Mouse (Mus musculus) embryo, embryonic 9.5 days (tissue): ENCODE measurements around the gene Fanci.

Experiments
- DNase-seq: peaks from one replicate; pipeline ENCODE4 v3.0.0-alpha.2; 2017; ENCODE audit errors: extremely low spot score

The Fanci gene

GRCm38 (mm10) chr7:79464776-79465420 is 73.2 kb downstream of the Fanci start:
- peak; percentile 32 for DNase-seq

GRCm38 (mm10) chr7:79465461-79466044 is 73.8 kb downstream of the Fanci start:
- DNase-seq, result peak; percentile 70

- DNase-seq, result peak; percentile 100
These were observed 74.5 kb downstream of the Fanci start, which contains the start of gene Polg for GRCm38 (mm10) chr7:79466053-79466901. TSS of gene Polg (minus strand) at chr7:79466362.

- DNase-seq, result peak; percentile 39
These were observed 76.2 kb downstream of the Fanci start for GRCm38 (mm10) chr7:79467951-79468350.

- peak; percentile 26 for DNase-seq
These were observed 77.3 kb downstream of the Fanci start for GRCm38 (mm10) chr7:79468994-79469393.

DNA sequence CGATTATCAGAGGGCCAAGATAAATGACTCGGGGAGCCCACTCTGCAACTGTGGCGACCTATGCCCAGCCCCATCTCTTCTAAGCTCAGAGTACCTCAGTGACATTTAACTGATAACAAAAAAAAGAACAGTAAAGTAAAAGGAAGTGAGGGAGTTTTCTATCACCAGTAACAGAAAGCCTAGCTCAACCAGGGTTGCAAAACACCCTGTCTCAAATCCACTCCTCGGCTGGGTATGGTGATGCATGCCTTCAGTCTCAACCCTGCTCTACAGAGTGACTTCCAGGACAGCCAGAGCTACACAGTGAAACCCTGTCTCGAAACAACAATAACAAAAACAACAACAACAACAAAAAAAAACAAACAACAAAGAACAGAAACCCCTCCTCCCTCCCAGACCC is 78.0 kb downstream of the Fanci start:
- no peak for DNase-seq

- no peak for DNase-seq
These were observed 79.0 kb downstream of the Fanci start for GRCm38 (mm10) chr7:79470718-79471117.

DNA sequence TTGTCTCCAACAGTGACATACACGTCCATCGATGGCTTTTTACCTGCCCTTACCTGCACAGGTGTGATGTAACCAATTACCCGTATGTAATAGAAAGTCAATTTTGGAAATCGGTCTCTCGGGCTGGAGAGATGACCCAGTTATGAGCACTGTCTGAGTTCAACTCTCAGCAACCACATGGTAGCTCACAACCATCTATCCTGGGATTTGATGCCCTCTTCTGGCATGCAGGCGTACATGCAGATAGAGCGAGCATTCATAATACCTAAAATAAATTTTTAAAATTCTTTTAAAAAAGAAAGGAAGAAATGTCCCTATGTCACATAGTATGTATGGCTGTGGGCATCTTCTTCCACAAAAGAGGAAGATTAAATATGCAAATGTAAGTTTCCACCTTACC is 79.7 kb downstream of the Fanci start:
- DNase-seq, result no peak

DNA sequence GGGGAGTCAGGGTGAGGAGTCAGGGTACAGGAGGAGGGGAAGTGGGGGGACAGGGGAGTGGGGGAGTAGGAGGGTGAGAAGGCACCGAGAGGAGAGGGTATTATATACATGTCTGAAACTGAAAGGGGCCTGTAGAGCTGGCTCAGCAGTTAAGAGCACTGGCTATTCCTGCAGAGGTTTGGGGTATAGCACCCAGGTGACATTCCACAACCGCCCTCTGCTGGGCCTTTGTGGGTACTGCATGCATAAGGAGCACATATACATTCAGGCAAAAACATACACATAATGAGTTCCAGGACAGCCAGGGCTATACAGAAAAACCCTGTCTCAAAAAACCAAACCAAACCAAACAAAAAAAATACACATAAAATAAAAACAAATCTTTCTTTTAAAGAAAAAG is 81.1 kb downstream of the Fanci start:
- no peak for DNase-seq

DNA sequence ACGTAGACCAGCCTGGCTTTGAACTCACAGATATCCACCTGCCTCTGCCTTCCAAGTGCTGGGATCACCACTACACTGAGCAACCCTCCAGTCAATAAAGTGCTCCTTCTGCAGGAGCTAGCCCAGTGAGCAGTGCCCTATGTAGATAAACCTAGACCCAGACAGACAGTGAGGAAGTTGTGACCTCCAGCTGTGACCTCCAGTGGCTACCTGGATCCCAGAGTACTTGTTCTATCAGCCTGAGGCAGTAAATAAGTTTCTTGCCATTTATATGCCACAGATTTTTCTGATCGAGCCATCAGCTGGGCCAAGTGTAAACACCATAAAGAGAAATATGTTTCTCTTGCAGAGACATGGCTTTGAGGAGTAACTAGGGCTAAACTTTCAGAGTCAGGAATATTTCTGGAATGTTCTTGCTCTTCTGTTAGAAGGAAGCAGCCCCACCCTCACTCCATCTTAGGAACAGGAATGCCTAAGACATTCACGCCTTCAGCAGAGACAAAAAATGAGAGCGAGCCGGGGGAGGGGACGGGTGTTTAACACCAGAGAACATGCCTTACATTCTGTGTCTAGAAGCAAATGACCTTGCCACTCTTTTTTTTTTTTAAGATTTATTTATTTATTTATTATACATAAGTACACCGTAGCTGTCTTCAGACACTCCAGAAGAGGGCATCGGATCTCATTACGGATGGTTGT is 81.9 kb downstream of the Fanci start:
- DNase-seq, result no peak

DNA sequence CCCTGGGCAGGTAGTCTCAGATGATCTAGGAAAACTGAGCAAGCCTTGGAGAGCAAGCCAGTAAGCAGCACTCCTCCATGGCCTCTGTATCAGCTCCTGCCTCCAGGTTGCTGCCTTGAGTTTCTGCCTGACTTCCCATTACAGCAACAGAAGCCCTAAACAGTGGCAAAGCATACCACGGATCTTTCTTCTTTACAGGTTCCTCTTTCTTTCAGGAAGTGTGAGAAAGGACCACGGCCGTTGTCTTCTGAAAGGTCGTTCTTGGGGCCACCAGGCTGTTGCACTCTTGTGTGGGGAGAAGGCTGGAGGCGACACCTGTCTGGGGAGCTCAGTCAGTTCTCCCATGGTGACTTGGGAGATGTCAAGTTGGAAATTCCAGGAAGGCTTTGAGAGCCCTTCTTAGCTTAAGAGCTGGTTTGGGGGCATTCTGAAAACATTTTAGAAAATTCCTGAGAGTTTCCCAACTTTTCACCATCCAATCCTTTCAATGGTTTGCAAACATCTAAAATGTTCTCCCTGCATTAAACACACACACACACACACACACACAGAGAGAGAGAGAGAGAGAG is 83.2 kb downstream of the Fanci start:
- DNase-seq, result no peak

GRCm38 (mm10) chr7:79486528-79486927 is 94.8 kb downstream of the Fanci start:
- no peak for DNase-seq

GRCm38 (mm10) chr7:79493915-79494314 is 102.2 kb downstream of the Fanci start:
- DNase-seq, result no peak

DNA sequence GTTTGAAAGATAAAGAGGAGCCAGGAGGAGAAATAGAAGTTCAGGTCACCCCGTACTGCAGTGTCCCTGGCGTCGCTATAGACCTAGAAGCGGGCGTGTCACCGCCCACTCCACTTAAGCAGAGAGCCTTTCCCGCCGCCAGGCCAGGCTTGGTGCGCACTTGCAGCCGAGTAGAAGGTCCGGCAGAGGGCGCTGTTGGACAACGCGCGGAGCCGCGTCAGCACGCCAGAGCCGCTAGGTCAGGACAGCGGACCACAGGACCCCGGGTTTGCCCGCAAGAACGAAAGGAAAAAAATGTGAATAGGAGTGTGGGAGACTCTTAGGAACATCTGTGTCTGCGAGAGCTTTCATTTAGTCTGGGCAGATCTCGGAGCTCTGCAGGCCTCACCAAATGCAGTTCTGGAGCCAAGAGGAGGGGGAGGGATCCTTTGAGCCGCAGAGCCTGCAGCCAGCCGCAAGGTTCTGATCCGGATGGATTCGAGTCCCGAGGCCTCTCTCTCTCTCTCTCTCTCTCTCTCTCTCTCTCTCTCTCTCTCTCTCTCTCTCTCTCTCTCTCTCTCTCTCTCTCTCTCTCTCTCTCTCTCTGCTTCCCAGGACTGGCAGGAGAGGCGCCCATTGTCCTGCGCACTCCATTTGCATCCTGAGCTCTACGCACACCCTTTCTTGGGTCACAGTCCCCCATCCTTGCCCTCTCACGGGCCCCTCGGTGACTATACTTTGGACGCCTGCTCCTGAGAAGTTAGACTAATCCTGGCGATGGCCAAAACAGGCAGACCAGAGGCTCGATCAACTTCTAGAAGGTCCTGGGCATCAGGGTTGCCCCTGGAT is 104.5 kb downstream of the Fanci start:
- peak; percentile 86 for DNase-seq

DNA sequence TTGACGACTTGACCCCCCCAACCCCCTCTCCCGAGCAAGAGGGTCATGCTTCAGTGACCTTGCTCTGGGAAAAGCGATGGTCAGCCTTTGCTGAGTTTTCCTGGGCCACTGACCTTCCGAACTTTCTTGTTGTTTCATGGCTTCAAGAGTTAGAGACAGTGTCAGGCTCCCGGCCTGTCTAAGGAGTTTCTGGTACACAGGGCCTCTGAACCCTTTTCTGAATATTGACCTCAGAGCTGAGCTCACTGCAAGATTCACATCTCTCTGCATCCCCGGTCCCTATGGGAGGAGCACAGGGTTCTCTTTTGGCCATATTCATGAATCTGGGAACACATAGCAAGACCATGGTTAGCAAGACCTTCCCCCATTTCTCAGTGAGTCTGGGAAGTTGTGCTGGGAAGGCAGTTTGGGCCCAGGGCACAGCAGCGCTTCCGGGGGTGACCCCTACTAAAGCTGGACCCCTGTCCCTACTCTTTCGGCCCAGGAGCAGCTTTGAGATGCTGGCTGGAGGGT is 105.1 kb downstream of the Fanci start:
- DNase-seq, result no peak

DNA sequence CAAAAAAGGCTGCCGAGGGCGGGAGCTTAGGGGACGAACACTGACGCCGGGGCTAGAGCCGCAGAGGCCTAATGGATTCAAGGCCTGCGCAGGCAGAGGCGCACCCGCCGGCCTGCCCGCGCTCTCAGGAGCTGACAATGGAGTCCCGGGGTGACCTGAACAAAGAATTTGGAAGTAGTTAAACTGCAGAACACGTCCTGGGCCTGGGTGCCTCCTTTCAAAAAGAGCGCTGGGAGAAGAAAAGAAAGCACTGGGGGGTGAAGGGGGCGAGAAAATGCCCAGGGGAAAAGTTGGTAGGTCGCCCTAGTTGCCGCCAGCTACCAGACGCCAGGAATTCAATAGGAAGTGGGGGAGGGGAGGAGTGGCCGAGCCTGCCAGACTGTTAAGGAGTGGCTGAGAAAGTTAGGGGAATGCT is 106.0 kb downstream of the Fanci start:
- DNase-seq, result no peak

GRCm38 (mm10) chr7:79498356-79498755 is 106.6 kb downstream of the Fanci start:
- no peak for DNase-seq

DNA sequence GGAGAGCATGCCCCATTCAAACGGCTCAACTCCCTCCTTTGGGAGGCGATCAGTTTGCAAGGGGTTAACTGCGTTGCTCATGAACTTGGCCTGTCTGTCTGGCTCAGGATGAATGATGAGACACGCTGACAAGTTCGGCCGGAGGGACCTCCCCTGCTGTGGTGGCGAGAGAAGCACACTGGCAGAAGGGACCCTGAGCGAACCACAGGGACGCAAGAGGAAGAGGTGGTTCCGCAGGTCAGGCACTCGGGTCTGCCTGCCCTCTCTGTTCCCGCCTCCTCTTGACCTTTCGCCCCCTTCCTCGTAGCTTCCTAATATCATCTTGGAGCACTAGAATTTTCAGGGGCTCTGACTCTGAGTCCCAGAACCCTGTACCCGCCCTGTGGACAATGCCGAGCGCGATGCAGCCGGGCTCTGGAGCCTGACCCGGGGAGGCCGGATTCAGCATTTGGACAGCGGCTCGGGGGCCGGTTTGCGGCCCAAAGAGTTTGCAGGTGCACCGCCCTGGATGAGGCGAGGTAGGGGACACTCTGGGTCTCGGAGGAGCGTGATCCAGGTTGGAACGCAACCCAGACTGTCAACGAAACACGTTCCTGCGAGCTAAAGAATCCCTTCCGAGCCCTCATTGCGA is 107.4 kb downstream of the Fanci start:
- no peak for DNase-seq
